Mouse (Mus musculus) forebrain, embryonic 14.5 days (tissue): ENCODE results near the gene Adipor2. TPM values are rescaled to one million over a fixed set of nuclear protein-coding genes. Genes with fewer than 3 reads are reported as not detected.

Experiments
- ATAC-seq: fragments of 200-750 bp; cut with Nextera tagmentation; 2 replicates; pipeline ENCODE4 v1.8.0; 2017; ENCODE audit warnings: mild to moderate bottlenecking, moderate library complexity
- DNase-seq: peaks from one replicate; pipeline ENCODE4 v3.0.0-alpha.2; 2015; ENCODE audit warnings: low spot score
- H3K27ac ChIP-seq: fragments of 300-500 bp; sonication (generic); 2 replicates; pipeline ENCODE4 v1.5.1; 2014; ENCODE audit warnings: low read depth, mild to moderate bottlenecking, control low read depth, low read length, moderate library complexity
- H3K27me3 ChIP-seq: fragments of 300-500 bp; sonication (generic); replicated peaks from 2 replicates; pipeline ENCODE4 v1.6.1; 2014; ENCODE audit warnings: low read length, control low read depth, mixed read lengths; ENCODE audit not compliant: control insufficient read depth, insufficient read depth
- H3K36me3 ChIP-seq: fragments of 300-500 bp; sonication (generic); 2 replicates; pipeline ENCODE4 v1.6.1; 2014; ENCODE audit warnings: low read length, control low read depth; ENCODE audit not compliant: control insufficient read depth, insufficient read depth
- H3K4me1 ChIP-seq: fragments of 300-500 bp; sonication (generic); 2 replicates; pipeline ENCODE4 v1.6.1; 2014; ENCODE audit warnings: antibody characterized with exemption, low read length, control low read depth; ENCODE audit not compliant: control insufficient read depth, insufficient read depth
- H3K4me2 ChIP-seq: fragments of 300-500 bp; sonication (generic); 2 replicates; pipeline ENCODE4 v1.6.1; 2014; ENCODE audit warnings: mild to moderate bottlenecking, control low read depth, low read length
- H3K4me3 ChIP-seq: fragments of 300-500 bp; sonication (generic); 2 replicates; pipeline ENCODE4 v1.5.1; 2014; ENCODE audit warnings: low read depth, low read length, control low read depth
- H3K9ac ChIP-seq: fragments of 300-500 bp; sonication (generic); 2 replicates; pipeline ENCODE4 v1.6.1; 2014; ENCODE audit warnings: mild to moderate bottlenecking, low read length, control low read depth, moderate library complexity
- H3K9me3 ChIP-seq: fragments of 300-500 bp; sonication (generic); replicated peaks from 2 replicates; pipeline ENCODE4 v1.6.1; 2016; ENCODE audit warnings: low read length, control low read depth, mixed read lengths; ENCODE audit not compliant: control insufficient read depth
- WGBS: fragments of 180-500 bp; shearing (Covaris S2); extraction: QIAGEN DNeasy Blood & Tissue Kit; methylation state at CpG from one replicate; pipeline ENCODE4 v1.1.7; 2014; 5-methylcytosine and 5-hydroxymethylcytosine counted together
- polyA plus RNA-seq: library from polyadenylated mRNA; unstranded; fragments of >200 nt; fragmentation: Nextera tagmentation; extraction: Ambion mirVana; gene quantifications from 2 replicates; pipeline ENCODE4 v1.2.1, GENCODE M21; 2014

Gene Adipor2
- polyA plus RNA-seq, 1 experiment from 2014 or later, result 33.3 TPM

- H3K27ac ChIP-seq, result no peak overlapping the region
- ATAC-seq, result no peak
- H3K9ac ChIP-seq, result no peak overlapping the region
- H3K36me3 ChIP-seq, result peaks cover 36% of the 10 kb centered on the region
- no peaks in the 10 kb centered on the region for H3K4me1 ChIP-seq
- WGBS, result 90% methylated on average over 8 of the region's 8 CpGs
- no peak overlapping the region for H3K4me2 ChIP-seq
- no peak for DNase-seq
- H3K27me3 ChIP-seq, result no peaks in the 10 kb centered on the region
- H3K4me3 ChIP-seq, result no peak overlapping the region
- no peaks in the 10 kb centered on the region for H3K9me3 ChIP-seq
These were observed 65.8 kb downstream of the Adipor2 start for GRCm38 (mm10) chr6:119351656-119352055.

DNA sequence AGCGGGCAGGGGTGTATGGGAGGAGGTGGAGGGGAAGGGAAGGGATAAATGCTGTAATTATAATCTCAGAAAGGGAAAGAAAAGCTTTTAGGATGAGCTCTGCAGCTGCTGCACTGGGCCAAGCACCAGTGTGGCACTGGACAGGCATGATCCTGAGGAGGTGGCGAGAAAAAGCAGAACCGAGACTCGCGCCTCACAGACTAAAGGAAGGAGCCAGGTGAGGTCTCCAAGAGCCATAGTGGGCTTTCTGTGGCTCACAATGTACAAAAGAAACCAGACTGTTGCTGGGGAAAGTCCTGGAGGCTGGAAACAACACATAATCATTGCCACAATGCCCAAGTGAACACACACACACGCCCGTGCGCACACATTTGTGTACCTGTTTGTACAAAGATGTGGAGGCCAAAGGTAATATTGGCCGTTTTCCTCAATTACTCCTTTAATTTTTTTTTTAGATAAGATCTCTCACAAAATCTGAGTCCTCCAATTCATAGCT, 66.8 kb downstream of the Adipor2 start:
- WGBS, result 76% methylated on average over 9 of the region's 9 CpGs
- Histone ChIP-seq H3K4me3 (no peak overlapping the region), H3K9me3 (no peaks in the 10 kb centered on the region), H3K4me2 (no peak overlapping the region), H3K27me3 (no peaks in the 10 kb centered on the region), H3K4me1 (no peaks in the 10 kb centered on the region), H3K27ac (no peak overlapping the region), H3K36me3 (peaks cover 28% of the 10 kb centered on the region), H3K9ac (no peak overlapping the region)
- no peak for DNase-seq
- ATAC-seq, result no peak

- no peaks in the 10 kb centered on the region for H3K9me3 ChIP-seq
- ATAC-seq, result peak; percentile 81
- H3K9ac ChIP-seq, result no peak overlapping the region
- H3K4me3 ChIP-seq, result no peak overlapping the region
- peaks cover 6% of the 10 kb centered on the region for H3K36me3 ChIP-seq
- no peaks in the 10 kb centered on the region for H3K4me1 ChIP-seq
- no peak overlapping the region for H3K27ac ChIP-seq
- 0% methylated on average over 1 of the region's 1 CpGs for WGBS
- no peak overlapping the region for H3K4me2 ChIP-seq
- DNase-seq, result peak; percentile 95
- H3K27me3 ChIP-seq, result no peaks in the 10 kb centered on the region
These were observed 69.3 kb downstream of the Adipor2 start for GRCm38 (mm10) chr6:119348234-119348633.

- DNase-seq, result peak; percentile 26
- ATAC-seq, result peak; percentile 1; the same call in 1 of the 2 replicates
- WGBS, result 74% methylated on average over 5 of the region's 5 CpGs
These were observed 69.7 kb downstream of the Adipor2 start for GRCm38 (mm10) chr6:119347813-119348212.

GRCm38 (mm10) chr6:119346257-119346656, 71.2 kb downstream of the Adipor2 start:
- DNase-seq (no peak), ATAC-seq (no peak)
- WGBS, result 75% methylated on average over 10 of the region's 10 CpGs
- H3K9ac ChIP-seq, result no peak overlapping the region
- no peak overlapping the region for H3K4me2 ChIP-seq
- H3K27ac ChIP-seq, result no peak overlapping the region
- no peak overlapping the region for H3K4me3 ChIP-seq
- H3K9me3 ChIP-seq, result no peaks in the 10 kb centered on the region
- no peaks in the 10 kb centered on the region for H3K36me3 ChIP-seq
- no peaks in the 10 kb centered on the region for H3K27me3 ChIP-seq
- no peaks in the 10 kb centered on the region for H3K4me1 ChIP-seq

More at GRCm38 (mm10) chr6:119347813-119348212, 69.7 kb downstream of the Adipor2 start:
- Histone ChIP-seq H3K4me1 (no peaks in the 10 kb centered on the region), H3K36me3 (peaks cover 4% of the 10 kb centered on the region; the same call in 1 of the 2 replicates), H3K4me3 (no peak overlapping the region), H3K9ac (no peak overlapping the region), H3K4me2 (no peak overlapping the region), H3K27me3 (no peaks in the 10 kb centered on the region), H3K9me3 (no peaks in the 10 kb centered on the region), H3K27ac (no peak overlapping the region)

DNA sequence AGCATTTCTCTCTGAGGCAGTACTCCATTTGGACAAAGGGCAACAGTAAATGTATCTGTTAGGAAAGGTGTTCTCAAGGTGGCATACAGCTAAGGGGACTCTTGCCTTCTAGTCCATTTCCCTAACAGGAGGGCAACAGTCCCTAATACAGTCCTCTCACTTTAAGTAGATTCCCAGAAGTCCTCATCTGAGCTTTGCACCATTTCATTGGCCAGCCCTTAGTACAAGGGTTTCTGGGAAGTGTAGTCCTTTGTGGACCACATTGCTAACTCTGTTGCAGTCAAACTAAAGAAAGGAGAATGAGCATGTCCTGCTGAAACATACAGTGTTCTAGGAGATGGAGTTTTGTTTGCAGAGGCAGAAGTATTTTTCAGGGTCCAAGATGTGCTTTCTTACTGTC, 76.1 kb downstream of the Adipor2 start:
- H3K27me3 ChIP-seq, result no peaks in the 10 kb centered on the region
- H3K4me2 ChIP-seq, result no peak overlapping the region
- no peaks in the 10 kb centered on the region for H3K36me3 ChIP-seq
- DNase-seq (peak; percentile 84), ATAC-seq (peak; percentile 95)
- H3K4me1 ChIP-seq, result no peaks in the 10 kb centered on the region
- no peak overlapping the region for H3K27ac ChIP-seq
- no peak overlapping the region for H3K4me3 ChIP-seq
- H3K9ac ChIP-seq, result no peak overlapping the region
- H3K9me3 ChIP-seq, result no peaks in the 10 kb centered on the region

DNA sequence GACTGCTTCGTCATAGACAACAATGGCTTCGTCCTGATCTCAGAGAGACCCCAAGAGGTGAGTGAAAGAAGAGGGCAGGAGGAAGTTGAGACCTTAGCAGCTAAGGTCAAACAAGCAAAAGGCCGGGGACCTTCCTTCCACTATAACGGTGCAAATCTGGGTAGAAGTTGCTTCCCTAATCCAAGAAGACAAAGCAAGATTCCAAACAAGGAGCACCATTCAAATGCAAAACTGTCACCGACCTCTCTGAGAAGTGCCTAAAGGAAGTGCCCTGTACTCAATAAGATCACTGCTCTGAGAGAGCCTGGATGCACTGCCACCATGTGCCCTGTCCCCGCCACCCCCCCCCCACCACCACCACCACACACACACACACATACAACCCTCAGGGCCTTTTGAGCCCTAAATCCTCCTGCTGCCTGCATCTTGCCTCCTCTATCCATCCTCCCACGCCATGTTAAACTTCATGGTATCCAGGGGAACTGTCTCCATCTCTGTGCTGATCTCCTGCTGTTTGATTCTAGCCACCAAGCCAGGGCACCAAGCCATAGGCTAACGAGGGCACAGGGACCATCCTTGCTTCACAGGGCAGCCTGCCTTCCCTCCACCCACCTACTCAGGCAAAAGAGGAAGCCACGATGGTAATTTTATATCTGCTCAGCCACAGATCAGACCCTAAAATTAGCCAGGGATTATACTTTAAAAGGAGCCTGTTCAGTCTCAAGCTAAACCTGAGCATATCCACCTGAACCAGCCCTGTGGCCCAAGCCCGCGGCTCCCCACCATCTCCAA, 79.2 kb downstream of the Adipor2 start:
- DNase-seq, result no peak
- Histone ChIP-seq H3K4me3 (no peak overlapping the region), H3K9me3 (no peaks in the 10 kb centered on the region), H3K27ac (no peak overlapping the region), H3K27me3 (no peaks in the 10 kb centered on the region), H3K36me3 (no peaks in the 10 kb centered on the region), H3K9ac (no peak overlapping the region), H3K4me1 (no peaks in the 10 kb centered on the region), H3K4me2 (no peak overlapping the region)
- no peak for ATAC-seq
- 29% methylated on average over 10 of the region's 11 CpGs for WGBS

DNA sequence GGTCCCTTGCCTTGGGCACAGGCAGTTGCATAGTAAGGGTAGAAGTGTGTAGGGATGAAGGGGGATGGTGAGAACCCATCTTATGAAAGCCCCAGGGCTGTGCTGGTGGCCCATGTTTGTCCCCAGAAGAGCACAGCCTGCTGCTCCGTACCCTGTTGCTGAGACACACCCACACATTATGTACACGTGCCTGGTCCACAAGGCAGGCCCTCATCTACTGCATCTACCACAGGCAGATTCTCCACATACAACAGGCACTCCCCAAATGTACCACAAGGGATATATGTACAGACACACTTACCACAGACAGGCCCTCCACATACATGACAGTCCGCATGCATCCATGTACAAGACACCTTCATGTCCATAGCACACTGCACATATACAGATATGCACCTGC, 80.2 kb downstream of the Adipor2 start:
- no peak overlapping the region for H3K4me3 ChIP-seq
- no peak overlapping the region for H3K27ac ChIP-seq
- no peaks in the 10 kb centered on the region for H3K36me3 ChIP-seq
- ATAC-seq, result no peak
- no peak for DNase-seq
- no peaks in the 10 kb centered on the region for H3K4me1 ChIP-seq
- no peak overlapping the region for H3K4me2 ChIP-seq
- WGBS, result 70% methylated on average over 3 of the region's 3 CpGs
- no peaks in the 10 kb centered on the region for H3K9me3 ChIP-seq
- no peaks in the 10 kb centered on the region for H3K27me3 ChIP-seq
- no peak overlapping the region for H3K9ac ChIP-seq

DNA sequence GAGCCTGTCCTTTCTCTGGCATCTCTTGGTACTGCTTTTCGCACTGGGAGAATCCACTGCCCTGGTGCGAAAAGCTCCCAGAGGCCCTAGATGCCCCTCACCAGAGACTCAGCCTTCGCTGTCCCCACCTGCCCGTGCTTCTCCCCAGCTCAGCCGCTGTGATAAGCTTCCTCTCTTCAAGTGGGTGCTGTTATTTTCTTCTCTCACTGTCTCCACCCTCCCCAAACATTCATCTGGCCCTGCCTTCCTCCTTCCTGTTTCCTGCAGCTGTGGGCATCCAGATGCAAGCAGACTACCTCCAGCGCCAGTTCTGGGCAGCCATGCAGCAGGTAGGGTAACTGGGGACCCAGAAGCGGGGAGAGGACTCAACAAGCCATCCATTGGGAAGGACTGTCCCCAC, 81.4 kb downstream of the Adipor2 start:
- 89% methylated on average over 7 of the region's 7 CpGs for WGBS
- ATAC-seq (no peak), DNase-seq (no peak)
- no peaks in the 10 kb centered on the region for H3K36me3 ChIP-seq
- H3K4me2 ChIP-seq, result no peak overlapping the region
- H3K9ac ChIP-seq, result no peak overlapping the region
- no peak overlapping the region for H3K4me3 ChIP-seq
- H3K27me3 ChIP-seq, result peaks cover 5% of the 10 kb centered on the region
- H3K9me3 ChIP-seq, result no peaks in the 10 kb centered on the region
- H3K4me1 ChIP-seq, result 0 out of 2 replicates have a peak, but pooled peaks cover under 1% of the 10 kb centered on the region
- H3K27ac ChIP-seq, result no peak overlapping the region
